Mouse (Mus musculus) hindbrain, embryonic 16.5 days (tissue): ENCODE results near the gene Tac4. TPM values are rescaled to one million over a fixed set of nuclear protein-coding genes. Genes with fewer than 3 reads are reported as not detected.

Experiments used
- ATAC-seq: fragments of 200-750 bp; cut with Nextera tagmentation; 2 replicates; pipeline ENCODE4 v1.8.0; 2017; ENCODE audit warnings: moderate TSS enrichment, moderate library complexity
- H3K27ac ChIP-seq: fragments of 300-500 bp; sonication (generic); 2 replicates; pipeline ENCODE4 v1.5.1; 2014; ENCODE audit warnings: low read depth, mild to moderate bottlenecking, control low read depth, low read length, moderate library complexity
- H3K27me3 ChIP-seq: fragments of 300-500 bp; sonication (generic); replicated peaks from 2 replicates; pipeline ENCODE4 v1.6.1; 2014; ENCODE audit warnings: low read length; ENCODE audit not compliant: control insufficient read depth, insufficient read depth
- H3K36me3 ChIP-seq: fragments of 300-500 bp; sonication (generic); 2 replicates; pipeline ENCODE4 v1.6.1; 2014; ENCODE audit warnings: mild to moderate bottlenecking, low read length, moderate library complexity, mixed read lengths; ENCODE audit not compliant: control insufficient read depth, insufficient read depth
- H3K4me1 ChIP-seq: fragments of 300-500 bp; sonication (generic); 2 replicates; pipeline ENCODE4 v1.6.1; 2014; ENCODE audit warnings: low read depth, low read length; ENCODE audit not compliant: control insufficient read depth, insufficient read depth
- H3K4me2 ChIP-seq: fragments of 300-500 bp; sonication (generic); 2 replicates; pipeline ENCODE4 v1.6.1; 2014; ENCODE audit warnings: mild to moderate bottlenecking, low read length, control low read depth, moderate library complexity
- H3K4me3 ChIP-seq: fragments of 300-500 bp; sonication (generic); 2 replicates; pipeline ENCODE4 v1.5.1; 2014; ENCODE audit warnings: mild to moderate bottlenecking, low read length, control low read depth, moderate library complexity
- H3K9ac ChIP-seq: fragments of 300-500 bp; sonication (generic); 2 replicates; pipeline ENCODE4 v1.6.1; 2014; ENCODE audit warnings: low read depth, mild to moderate bottlenecking, control low read depth, low read length, moderate library complexity
- H3K9me3 ChIP-seq: fragments of 300-500 bp; sonication (generic); 2 replicates; pipeline ENCODE4 v1.6.1; 2014; ENCODE audit warnings: mild to moderate bottlenecking, low read length, moderate library complexity; ENCODE audit not compliant: control insufficient read depth
- WGBS: fragments of 180-500 bp; shearing (Covaris S2); extraction: QIAGEN DNeasy Blood & Tissue Kit; methylation state at CpG from one replicate; pipeline ENCODE4 v1.1.7; 2014; 5-methylcytosine and 5-hydroxymethylcytosine counted together
- polyA plus RNA-seq: library from polyadenylated mRNA; unstranded; fragments of >200 nt; fragmentation: Nextera tagmentation; extraction: Ambion mirVana; gene quantifications from 2 replicates; pipeline ENCODE4 v1.2.1, GENCODE M21; 2015

Tac4 gene
- polyA plus RNA-seq, 1 experiment from 2014 or later = not detected

- Histone ChIP-seq H3K9ac (no peak overlapping the region), H3K9me3 (no peaks in the 10 kb centered on the region), H3K27ac (no peak overlapping the region), H3K4me3 (no peak overlapping the region), H3K4me2 (peak overlapping the region; percentile 48), H3K4me1 (peaks cover 2% of the 10 kb centered on the region; the same call in 1 of the 2 replicates), H3K27me3 (peaks cover 2% of the 10 kb centered on the region), H3K36me3 (no peaks in the 10 kb centered on the region)
- WGBS = 8% methylated on average over 22 of the region's 24 CpGs
- ATAC-seq = peak; percentile 74
These were observed 29.5 kb upstream of the Tac4 start for GRCm38 (mm10) chr11:95231688-95232328.

- Histone ChIP-seq H3K4me2 (peak overlapping the region; percentile 48), H3K36me3 (no peaks in the 10 kb centered on the region), H3K4me1 (peaks cover 2% of the 10 kb centered on the region; the same call in 1 of the 2 replicates), H3K27ac (no peak overlapping the region), H3K9ac (no peak overlapping the region), H3K27me3 (peaks cover 2% of the 10 kb centered on the region), H3K4me3 (no peak overlapping the region), H3K9me3 (no peaks in the 10 kb centered on the region)
- 44% methylated on average over 6 of the region's 6 CpGs for WGBS
- no peak for ATAC-seq
These were observed 29.0 kb upstream of the Tac4 start for GRCm38 (mm10) chr11:95232329-95232696.

GRCm38 (mm10) chr11:95238477-95238876 is 22.9 kb upstream of the Tac4 start:
- H3K9ac ChIP-seq = no peak overlapping the region
- ATAC-seq = no peak
- WGBS = 75% methylated on average over 6 of the region's 6 CpGs
- no peaks in the 10 kb centered on the region for H3K36me3 ChIP-seq
- H3K27ac ChIP-seq = no peak overlapping the region
- H3K4me3 ChIP-seq = no peak overlapping the region
- H3K4me1 ChIP-seq = no peaks in the 10 kb centered on the region
- H3K27me3 ChIP-seq = no peaks in the 10 kb centered on the region; the same call in 1 of the 2 replicates
- no peaks in the 10 kb centered on the region for H3K9me3 ChIP-seq
- H3K4me2 ChIP-seq = no peak overlapping the region

GRCm38 (mm10) chr11:95242653-95243052 is 18.7 kb upstream of the Tac4 start:
- H3K36me3 ChIP-seq = no peaks in the 10 kb centered on the region
- H3K4me3 ChIP-seq = no peak overlapping the region
- H3K4me2 ChIP-seq = no peak overlapping the region
- H3K9ac ChIP-seq = no peak overlapping the region
- no peaks in the 10 kb centered on the region for H3K9me3 ChIP-seq
- H3K27me3 ChIP-seq = no peaks in the 10 kb centered on the region
- no peaks in the 10 kb centered on the region for H3K4me1 ChIP-seq
- H3K27ac ChIP-seq = no peak overlapping the region
- ATAC-seq = no peak
- 60% methylated on average over 6 of the region's 6 CpGs for WGBS

GRCm38 (mm10) chr11:95245456-95245855 is 15.9 kb upstream of the Tac4 start:
- Histone ChIP-seq H3K36me3 (no peaks in the 10 kb centered on the region), H3K27ac (no peak overlapping the region), H3K4me2 (no peak overlapping the region), H3K9ac (no peak overlapping the region), H3K4me1 (no peaks in the 10 kb centered on the region), H3K27me3 (no peaks in the 10 kb centered on the region), H3K9me3 (0 out of 2 replicates have a peak, but pooled peaks cover 2% of the 10 kb centered on the region), H3K4me3 (no peak overlapping the region)
- 81% methylated on average over 7 of the region's 7 CpGs for WGBS
- ATAC-seq = no peak

- Histone ChIP-seq H3K27me3 (no peaks in the 10 kb centered on the region), H3K9ac (no peak overlapping the region)
These were observed 14.3 kb upstream of the Tac4 start for GRCm38 (mm10) chr11:95247065-95247464.

GRCm38 (mm10) chr11:95250110-95250509 is 11.2 kb upstream of the Tac4 start:
- H3K27ac ChIP-seq = no peak overlapping the region
- no peaks in the 10 kb centered on the region for H3K36me3 ChIP-seq
- no peak overlapping the region for H3K9ac ChIP-seq
- ATAC-seq = no peak
- H3K9me3 ChIP-seq = 0 out of 2 replicates have a peak, but pooled peaks cover 2% of the 10 kb centered on the region
- no peaks in the 10 kb centered on the region; the same call in 1 of the 2 replicates for H3K4me1 ChIP-seq
- H3K4me2 ChIP-seq = no peak overlapping the region
- WGBS = 47% methylated on average over 10 of the region's 10 CpGs
- H3K4me3 ChIP-seq = no peak overlapping the region
- H3K27me3 ChIP-seq = no peaks in the 10 kb centered on the region; the same call in 1 of the 2 replicates

More at GRCm38 (mm10) chr11:95247065-95247464, 14.3 kb upstream of the Tac4 start:
- no peak overlapping the region for H3K4me3 ChIP-seq
- H3K9me3 ChIP-seq = 0 out of 2 replicates have a peak, but pooled peaks cover 2% of the 10 kb centered on the region
- H3K36me3 ChIP-seq = no peaks in the 10 kb centered on the region
- no peak overlapping the region for H3K27ac ChIP-seq
- ATAC-seq = no peak
- 44% methylated on average over 13 of the region's 14 CpGs for WGBS
- H3K4me2 ChIP-seq = no peak overlapping the region
- H3K4me1 ChIP-seq = no peaks in the 10 kb centered on the region

- no peaks in the 10 kb centered on the region; the same call in 1 of the 2 replicates for H3K27me3 ChIP-seq
- no peak overlapping the region for H3K4me2 ChIP-seq
- H3K36me3 ChIP-seq = no peaks in the 10 kb centered on the region
- no peak overlapping the region for H3K27ac ChIP-seq
- H3K9ac ChIP-seq = no peak overlapping the region
- no peaks in the 10 kb centered on the region; the same call in 1 of the 2 replicates for H3K4me1 ChIP-seq
- ATAC-seq = no peak
- 0 out of 2 replicates have a peak, but pooled peaks cover 2% of the 10 kb centered on the region for H3K9me3 ChIP-seq
- H3K4me3 ChIP-seq = no peak overlapping the region
- 6% methylated on average over 11 of the region's 11 CpGs for WGBS
These were observed 10.0 kb upstream of the Tac4 start for GRCm38 (mm10) chr11:95251295-95251694.

- Histone ChIP-seq H3K4me3 (no peak overlapping the region), H3K9me3 (0 out of 2 replicates have a peak, but pooled peaks cover 2% of the 10 kb centered on the region), H3K27me3 (no peaks in the 10 kb centered on the region; the same call in none of the 2 replicates), H3K4me2 (no peak overlapping the region), H3K9ac (no peak overlapping the region), H3K36me3 (no peaks in the 10 kb centered on the region), H3K27ac (no peak overlapping the region), H3K4me1 (no peaks in the 10 kb centered on the region; the same call in 1 of the 2 replicates)
- peak; percentile 21; the same call in 1 of the 2 replicates for ATAC-seq
- 86% methylated on average over 6 of the region's 6 CpGs for WGBS
These were observed 9.2 kb upstream of the Tac4 start for GRCm38 (mm10) chr11:95252104-95252503.
